Mouse (Mus musculus) spleen, adult 2 months (tissue): Measurements from ENCODE around the gene Afdn.

Experiments used
- CTCF ChIP-seq: fragments of 200-500 bp; IDR thresholded peaks from 2 replicates; pipeline ENCODE4 v1.5.1; 2011; ENCODE audit warnings: mild to moderate bottlenecking, inconsistent platforms; ENCODE audit not compliant: insufficient read depth, insufficient read length, insufficient replicate concordance; ENCODE audit errors: extremely low read depth
- POLR2A ChIP-seq: fragments of 200-500 bp; IDR thresholded peaks from 2 replicates; pipeline ENCODE4 v1.6.1; 2011; ENCODE audit warnings: low read depth, low read length, inconsistent platforms

DNA sequence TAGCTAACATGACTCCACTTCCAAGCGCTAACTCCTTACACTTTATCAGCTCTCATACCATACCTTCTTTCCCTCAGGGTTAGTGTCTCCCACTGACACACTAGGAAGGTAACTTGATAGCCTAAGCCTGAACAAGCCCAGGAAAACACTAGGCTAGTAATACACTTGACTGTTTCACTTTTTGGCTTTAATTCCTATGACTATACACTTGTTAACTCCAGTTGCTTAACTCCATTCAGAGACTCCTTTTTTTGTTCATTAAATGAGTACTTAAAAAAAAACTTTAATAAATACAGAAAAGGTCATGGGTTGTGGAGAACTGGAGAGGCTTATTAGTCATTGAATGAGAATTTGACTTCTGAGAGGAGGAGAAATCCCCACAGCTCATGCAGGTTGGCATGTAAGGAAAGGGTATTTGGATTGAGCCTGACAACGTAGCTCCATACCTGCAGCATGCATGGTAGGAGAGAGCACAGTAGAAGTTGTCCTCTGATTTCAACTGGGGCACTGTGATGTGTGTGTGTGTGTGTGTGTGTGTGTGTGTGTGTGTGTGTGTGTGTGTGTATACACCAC, 42.6 kb downstream of the Afdn start:
- TF ChIP-seq CTCF (no peak), POLR2A (no peak)
